In the genomic region with DNA sequence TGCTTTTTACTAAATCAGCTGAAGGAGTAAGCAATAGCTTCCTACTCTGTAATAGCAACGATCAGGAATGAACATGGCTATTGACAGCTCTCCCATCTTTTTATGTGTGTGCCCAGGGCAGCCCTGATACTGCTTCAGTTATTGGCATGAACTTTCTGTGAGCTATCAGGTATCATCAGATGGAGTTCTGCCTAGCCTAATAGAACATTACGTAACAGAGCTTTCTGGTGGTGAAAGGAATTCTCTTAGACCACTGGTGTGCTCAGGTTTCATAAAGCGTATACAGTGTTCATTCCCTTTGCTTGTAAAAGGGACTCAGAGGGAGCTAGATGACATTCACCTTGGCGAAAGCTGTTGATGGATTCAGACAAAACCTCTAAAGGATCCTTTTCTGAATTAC, we compare ENCODE assay signal across 15 mouse cellular contexts.
"Had no signal": no experiment of that assay in that cellular context is flagged by ENCODE, and none has a peak within 500 bp of the region (broad histone marks: within the 10 kb centered on the region; RNA-seq: fewer than 3 reads in every experiment).

No protein-coding gene starts in this region.

- H3K4me1 ChIP-seq: neural tube, embryonic 15.5 days; stomach, embryonic 15.5 days had no signal

- DNase-seq: retina, postnatal 1 day; right cerebral cortex, adult 18-20 months; right cerebral cortex, postnatal 14 days; right cerebral cortex, postnatal 25 days; right cerebral cortex, postnatal 4 days; spleen, adult 18-20 months; thymus, adult 18-20 months; thymus, adult 2 months; thymus, postnatal 14 days; thymus, postnatal 25 days; thymus, postnatal 36 days; thymus, postnatal 4 days had no signal

- H3K9ac ChIP-seq: neural tube, embryonic 15.5 days; stomach, embryonic 15.5 days had no signal

- H3K4me2 ChIP-seq: neural tube, embryonic 15.5 days; stomach, embryonic 15.5 days had no signal

- H3K27ac ChIP-seq: neural tube, embryonic 15.5 days; stomach, embryonic 15.5 days; stomach, postnatal 0 days had no signal

- H3K27me3 ChIP-seq: neural tube, embryonic 15.5 days; stomach, embryonic 15.5 days had no signal

- H3K4me3 ChIP-seq: neural tube, embryonic 15.5 days; stomach, embryonic 15.5 days had no signal

- H3K36me3 ChIP-seq: neural tube, embryonic 15.5 days; stomach, embryonic 15.5 days had no signal

- H3K9me3 ChIP-seq: neural tube, embryonic 15.5 days; stomach, embryonic 15.5 days had no signal
